ENCODE assay signal across 9 mouse cellular contexts in the genomic region with DNA sequence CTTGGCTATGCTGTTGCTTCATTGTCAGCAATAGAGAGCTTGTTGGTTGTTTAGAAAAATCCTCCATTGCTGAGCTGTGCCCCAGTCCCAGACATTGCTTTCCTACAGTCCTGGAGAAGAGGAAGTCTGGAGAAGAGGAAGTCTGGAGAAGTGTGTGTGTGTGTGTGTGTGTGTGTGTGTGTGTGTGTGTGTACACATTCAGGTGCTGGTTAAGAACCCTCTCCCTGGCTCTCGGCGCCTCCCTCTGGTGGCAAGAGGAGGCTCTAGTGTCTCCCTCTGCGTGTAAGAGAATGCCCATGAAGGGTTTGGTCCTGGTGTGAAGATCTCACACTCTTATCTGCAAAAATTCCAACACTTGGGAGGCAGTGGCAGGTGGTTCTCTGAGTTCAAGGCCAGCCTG. TPM values are rescaled to one million over a fixed set of nuclear protein-coding genes. Genes with fewer than 3 reads are reported as not detected.
A peak's percentile ranks its signal among the peaks of the same experiment; 100 is the strongest.
DNase-seq lines count a peak whose midpoint lies in the region; ATAC-seq and TF ChIP-seq lines count a peak whose summit lies in the region.
"Had no signal": no experiment of that assay in that cellular context is flagged by ENCODE, and none has a peak within 500 bp of the region (broad histone marks: within the 10 kb centered on the region; RNA-seq: fewer than 3 reads in every experiment).

No protein-coding gene starts in this region.

- no peak for TF ChIP-seq EP300 in liver, embryonic 14.5 days (IDR thresholded peaks at IDR 0.05; ENCODE audit: low read depth)

- ATAC-seq in frontal cortex, adult (ENCODE audit: low TSS enrichment): peak; percentile 83
- peak; percentile 37 for ATAC-seq in kidney, embryonic 16.5 days (ENCODE audit: low FRiP score, low TSS enrichment)
- ATAC-seq in liver, embryonic 14.5 days (ENCODE audit: insufficient read depth): no peak; the same call in 1 of the 2 replicates
- no peak for ATAC-seq in inflammation-experienced regulatory T-cells, adult 6 months

- no peak overlapping the region for H3K4me3 ChIP-seq in kidney, embryonic 16.5 days (ENCODE audit: low read length)
- H3K4me3 ChIP-seq in liver, embryonic 14.5 days (ENCODE audit: insufficient read depth in 1 of 2, low read depth in 2 of 2, low read length in 2 of 2): no peak overlapping the region
- no peak overlapping the region for H3K4me3 ChIP-seq in thymus, adult 2 months (ENCODE audit: control insufficient read depth, insufficient read depth, low read length)
- H3K4me3 ChIP-seq: limb, embryonic 13.5 days had no signal

- no peaks in the 10 kb centered on the region for H3K36me3 ChIP-seq in kidney, embryonic 16.5 days (ENCODE audit: insufficient read depth, low read length)
- no peaks in the 10 kb centered on the region for H3K36me3 ChIP-seq in liver, embryonic 14.5 days (replicated peaks; ENCODE audit: control insufficient read depth, insufficient read depth, low read depth)
- H3K36me3 ChIP-seq in thymus, adult 2 months (ENCODE audit: control insufficient read depth, insufficient read depth, low read length): no peaks in the 10 kb centered on the region
- H3K36me3 ChIP-seq: limb, embryonic 13.5 days had no signal

- H3K27ac ChIP-seq in kidney, embryonic 16.5 days (ENCODE audit: low read length): 0 out of 2 replicates have a peak overlapping the region, but pooled peaks have one; percentile 40
- no peak overlapping the region for H3K27ac ChIP-seq in liver, embryonic 14.5 days
- H3K27ac ChIP-seq in thymus, adult 2 months (ENCODE audit: control insufficient read depth, insufficient read depth, low read length): no peak overlapping the region
- H3K27ac ChIP-seq: limb, embryonic 13.5 days had no signal

- no peak overlapping the region for H3K9ac ChIP-seq in kidney, embryonic 16.5 days (replicated peaks; ENCODE audit: low read length)
- no peak overlapping the region for H3K9ac ChIP-seq in liver, embryonic 14.5 days (replicated peaks)
- H3K9ac ChIP-seq: limb, embryonic 13.5 days had no signal

- H3K4me2 ChIP-seq in kidney, embryonic 16.5 days (replicated peaks; ENCODE audit: low read depth, low read length): no peak overlapping the region
- no peak overlapping the region for H3K4me2 ChIP-seq in liver, embryonic 14.5 days (ENCODE audit: low read depth)
- H3K4me2 ChIP-seq: limb, embryonic 13.5 days had no signal

- peak; percentile 39 for DNase-seq in retina, postnatal 1 day
- DNase-seq in retina, embryonic 14.5 days (ENCODE audit: low spot score): no peak
- DNase-seq in cerebellum, adult 11-12 months: peak; percentile 28
- DNase-seq in liver, embryonic 14.5 days (ENCODE audit: low read depth in 3 of 3, low spot score in 3 of 3): no peak
- DNase-seq in thymus, adult 2 months: no peak

- no peak for TF ChIP-seq POLR2A in thymus, adult 2 months (IDR thresholded peaks at IDR 0.05; ENCODE audit: control insufficient read depth, extremely low read depth, insufficient read depth, low read length, poor library complexity)

- H3K9me3 ChIP-seq in kidney, embryonic 16.5 days (ENCODE audit: low read length): no peaks in the 10 kb centered on the region
- no peaks in the 10 kb centered on the region for H3K9me3 ChIP-seq in liver, embryonic 14.5 days (ENCODE audit: control insufficient read depth, low read length)
- H3K9me3 ChIP-seq: limb, embryonic 13.5 days had no signal

- H3K27me3 ChIP-seq in kidney, embryonic 16.5 days (ENCODE audit: insufficient read depth, low read length): no peaks in the 10 kb centered on the region
- H3K27me3 ChIP-seq in liver, embryonic 14.5 days (ENCODE audit: control insufficient read depth, insufficient read depth, low read length): no peaks in the 10 kb centered on the region
- H3K27me3 ChIP-seq in thymus, adult 2 months (ENCODE audit: control insufficient read depth, insufficient read depth, low read length): no peaks in the 10 kb centered on the region

- peak; percentile 53 for TF ChIP-seq CTCF in liver, embryonic 14.5 days (IDR thresholded peaks at IDR 0.05; ENCODE audit: low read depth)
- no peak for TF ChIP-seq CTCF in thymus, adult 2 months (IDR thresholded peaks at IDR 0.05; ENCODE audit: borderline replicate concordance, control insufficient read depth, extremely low read depth, insufficient read depth, low read length, poor library complexity)

- 45% methylated on average over 3 of the region's 3 CpGs for WGBS in kidney, embryonic 16.5 days
- WGBS in liver, embryonic 14.5 days (ENCODE audit: insufficient replicate concordance): 16% methylated on average over 3 of the region's 3 CpGs
- 45% methylated on average over 3 of the region's 3 CpGs for WGBS in thymus, adult 2 months

- H3K4me1 ChIP-seq in kidney, embryonic 16.5 days (ENCODE audit: insufficient read depth, low read length): peaks cover 18% of the 10 kb centered on the region
- H3K4me1 ChIP-seq in liver, embryonic 14.5 days (replicated peaks; ENCODE audit: control insufficient read depth in 2 of 2, insufficient read depth in 2 of 2, low read length in 1 of 2): peaks cover 0 to 10% of the 10 kb centered on the region in 2 experiments; a peak in 1 of 4 replicates
- no peaks in the 10 kb centered on the region for H3K4me1 ChIP-seq in thymus, adult 2 months (replicated peaks; ENCODE audit: control insufficient read depth, insufficient read depth, low read length)

RNA-seq across cellular contexts. Expression of a gene that starts 51.2 kb away (rescaled TPM):
- polyA plus RNA-seq in kidney, embryonic 16.5 days (2015; fragmentation: Nextera tagmentation; extraction: Ambion mirVana): 9.1 and 11.4 TPM in 2 replicates
- polyA plus RNA-seq in liver, embryonic 14.5 days (2012; rRNA removed): 0.52 and 0.60 TPM in 2 replicates
- polyA plus RNA-seq in liver, embryonic 14.5 days (2014; fragmentation: Nextera tagmentation; extraction: Ambion mirVana): 0.52 TPM in 2 replicates
- under 1 TPM in 1 of 3 experiments, not detected in 2; 0.42 TPM for polyA plus RNA-seq in inflammation-experienced regulatory T-cells, adult 6 months (2017; shearing (Covaris generic))
- 2.5 and 2.7 TPM in 2 replicates for polyA plus RNA-seq in thymus, adult 2 months (2012; rRNA removed)

Comparison
In these comparisons a context has a peak if more than half of its experiments do, and no peak if none do; other contexts are left out.
1. DNase-seq: peak in retina, postnatal 1 day (single experiment) and cerebellum, adult 11-12 months (single experiment); none in retina, embryonic 14.5 days (single experiment), liver, embryonic 14.5 days (0 of 3) and thymus, adult 2 months (single experiment).
2. ATAC-seq: peak in frontal cortex, adult (single experiment) and kidney, embryonic 16.5 days (single experiment); none in liver, embryonic 14.5 days (single experiment) and inflammation-experienced regulatory T-cells, adult 6 months (single experiment).